Mouse (Mus musculus) ES-E14 (cell line): Measurements from ENCODE around the gene Kdm6b.

Experiments
- CHD2 ChIP-seq: IDR thresholded peaks from 2 replicates; pipeline ENCODE4 v1.6.1; 2014; ENCODE audit warnings: mild to moderate bottlenecking, low read depth, low read length, inconsistent platforms
- HCFC1 ChIP-seq: IDR thresholded peaks from 2 replicates; pipeline ENCODE4 v1.6.1; 2012; ENCODE audit warnings: low read length, inconsistent platforms, borderline replicate concordance; ENCODE audit not compliant: insufficient read depth
- ZC3H11A ChIP-seq: IDR thresholded peaks from 2 replicates; pipeline ENCODE4 v1.6.1; 2012; ENCODE audit warnings: low read depth, mild to moderate bottlenecking, inconsistent platforms, low read length, borderline replicate concordance
- ZNF384 ChIP-seq: IDR thresholded peaks from 2 replicates; pipeline ENCODE4 v1.6.1; 2012; ENCODE audit warnings: low read depth, low read length, inconsistent platforms

GRCm38 (mm10) chr11:69357690-69358089 lies 55.8 kb downstream of the Kdm6b start:
- TF ChIP-seq ZNF384 (no peak), HCFC1 (no peak), CHD2 (no peak), ZC3H11A (no peak)
